Mouse (Mus musculus) small intestine, adult 2 months (tissue): ENCODE measurements around the gene Mpped2. TPM values are rescaled to one million over a fixed set of nuclear protein-coding genes. Genes with fewer than 3 reads are reported as not detected.

Experiments used
- H3K27ac ChIP-seq: fragments of 200-500 bp; 2 replicates; pipeline ENCODE4 v1.5.1; 2012; ENCODE audit warnings: low read depth, low read length, control low read depth, inconsistent platforms; ENCODE audit not compliant: insufficient read depth
- H3K27me3 ChIP-seq: fragments of 200-500 bp; 2 replicates; pipeline ENCODE4 v1.6.1; 2012; ENCODE audit warnings: mild to moderate bottlenecking, moderate library complexity, low read length, inconsistent platforms; ENCODE audit not compliant: control insufficient read depth, insufficient read depth
- H3K36me3 ChIP-seq: fragments of 200-500 bp; 2 replicates; pipeline ENCODE4 v1.6.1; 2012; ENCODE audit warnings: mild to moderate bottlenecking, low read length, control low read depth, inconsistent platforms; ENCODE audit not compliant: control insufficient read depth, insufficient read depth
- H3K4me1 ChIP-seq: fragments of 200-500 bp; 2 replicates; pipeline ENCODE4 v1.6.1; 2012; ENCODE audit warnings: low read length, inconsistent platforms, mixed read lengths; ENCODE audit not compliant: control insufficient read depth, insufficient read depth, insufficient read length
- H3K4me3 ChIP-seq: fragments of 200-500 bp; 2 replicates; pipeline ENCODE4 v1.5.1; 2012; ENCODE audit warnings: low read depth, mild to moderate bottlenecking, control low read depth, inconsistent platforms, low read length, moderate library complexity
- CTCF ChIP-seq: fragments of 200-500 bp; IDR thresholded peaks from 2 replicates; pipeline ENCODE4 v1.5.1; 2012; ENCODE audit warnings: low read depth, mild to moderate bottlenecking, control low read depth, inconsistent platforms, low read length, moderate library complexity, mixed read lengths; ENCODE audit not compliant: insufficient replicate concordance, insufficient read length; ENCODE audit errors: extremely low read depth
- POLR2A ChIP-seq: fragments of 200-500 bp; IDR thresholded peaks from 2 replicates; pipeline ENCODE4 v1.6.1; 2012; ENCODE audit warnings: low read depth, mild to moderate bottlenecking, control low read depth, inconsistent platforms, low read length, moderate library complexity
- WGBS: fragments of 180-500 bp; shearing (Covaris S2); methylation state at CpG from one replicate; pipeline ENCODE4 v1.1.7; 2018; 5-methylcytosine and 5-hydroxymethylcytosine counted together
- polyA plus RNA-seq: library from polyadenylated mRNA; depleted of rRNA; stranded (reverse); fragments of >200 nt; gene quantifications from 2 replicates; pipeline ENCODE4 v1.2.3, GENCODE M21; 2012

The Mpped2 gene
- polyA plus RNA-seq, 1 experiment = 0.39 TPM

- no peaks in the 10 kb centered on the region for H3K27me3 ChIP-seq
- 23% methylated on average over 11 of the region's 11 CpGs for WGBS
- H3K27ac ChIP-seq = no peak overlapping the region
- no peaks in the 10 kb centered on the region for H3K36me3 ChIP-seq
- TF ChIP-seq CTCF = no peak
- TF ChIP-seq POLR2A = no peak
- no peak overlapping the region for H3K4me3 ChIP-seq
- H3K4me1 ChIP-seq = no peaks in the 10 kb centered on the region; the same call in 1 of the 2 replicates
These were observed 202.4 kb downstream of the Mpped2 start for GRCm38 (mm10) chr2:106895326-106896023.

GRCm38 (mm10) chr2:106896024-106896384, 202.9 kb downstream of the Mpped2 start:
- Histone ChIP-seq H3K4me3 (no peak overlapping the region), H3K4me1 (no peaks in the 10 kb centered on the region; the same call in 1 of the 2 replicates), H3K27me3 (no peaks in the 10 kb centered on the region), H3K27ac (no peak overlapping the region), H3K36me3 (no peaks in the 10 kb centered on the region)
- WGBS = 50% methylated on average over 4 of the region's 4 CpGs
- TF ChIP-seq POLR2A = no peak
- TF ChIP-seq CTCF = no peak

GRCm38 (mm10) chr2:106911951-106912480, 218.9 kb downstream of the Mpped2 start:
- H3K36me3 ChIP-seq = no peaks in the 10 kb centered on the region
- H3K4me1 ChIP-seq = no peaks in the 10 kb centered on the region
- TF ChIP-seq POLR2A (no peak), CTCF (no peak)
- H3K4me3 ChIP-seq = no peak overlapping the region
- WGBS = 86% methylated on average over 6 of the region's 6 CpGs
- H3K27me3 ChIP-seq = no peaks in the 10 kb centered on the region
- H3K27ac ChIP-seq = no peak overlapping the region
